In genomic region chr12:98144464-98144863, GRCm38 (mm10) we compare ENCODE assay signal across 26 mouse cellular contexts.
A peak's percentile ranks its signal among the peaks of the same experiment; 100 is the strongest.
DNase-seq lines count a peak whose midpoint lies in the region; ATAC-seq and TF ChIP-seq lines count a peak whose summit lies in the region.
"Had no signal": no experiment of that assay in that cellular context is flagged by ENCODE, and none has a peak within 500 bp of the region (broad histone marks: within the 10 kb centered on the region; RNA-seq: fewer than 3 reads in every experiment).

No protein-coding gene starts in this region.

- H3K4me2 ChIP-seq in forebrain, embryonic 13.5 days = no peak overlapping the region
- H3K4me2 ChIP-seq in forebrain, embryonic 12.5 days = no peak overlapping the region
- H3K4me2 ChIP-seq in forebrain, embryonic 15.5 days (replicated peaks) = no peak overlapping the region
- H3K4me2 ChIP-seq in forebrain, embryonic 11.5 days (ENCODE audit: low read depth, low read length, severe bottlenecking) = no peak overlapping the region
- H3K4me2 ChIP-seq in forebrain, embryonic 16.5 days (ENCODE audit: low read length) = no peak overlapping the region
- no peak overlapping the region for H3K4me2 ChIP-seq in hindbrain, postnatal 0 days (ENCODE audit: low read depth, low read length)
- H3K4me2 ChIP-seq: embryonic facial prominence, embryonic 13.5 days; embryonic facial prominence, embryonic 15.5 days had no signal

- TF ChIP-seq CTCF in brain, embryonic 14.5 days (IDR thresholded peaks at IDR 0.05; ENCODE audit: borderline replicate concordance, extremely low read depth, insufficient read depth, insufficient read length) = no peak
- no peak for TF ChIP-seq CTCF in hindbrain, postnatal 0 days (IDR thresholded peaks at IDR 0.05; ENCODE audit: low read depth)

- H3K27ac ChIP-seq in forebrain, embryonic 13.5 days = no peak overlapping the region
- H3K27ac ChIP-seq in forebrain, embryonic 12.5 days = no peak overlapping the region
- H3K27ac ChIP-seq in forebrain, embryonic 15.5 days (replicated peaks) = peak overlapping the region; percentile 23; the same call in 1 of the 2 replicates
- H3K27ac ChIP-seq in forebrain, embryonic 11.5 days (ENCODE audit: low read depth, low read length) = no peak overlapping the region
- no peak overlapping the region for H3K27ac ChIP-seq in forebrain, embryonic 16.5 days (ENCODE audit: low read length)
- no peak overlapping the region for H3K27ac ChIP-seq in hindbrain, postnatal 0 days
- H3K27ac ChIP-seq: embryonic facial prominence, embryonic 13.5 days; embryonic facial prominence, embryonic 15.5 days had no signal

- no peak for TF ChIP-seq POLR2A in brain, embryonic 14.5 days (IDR thresholded peaks at IDR 0.05; ENCODE audit: borderline replicate concordance, extremely low read depth, insufficient read depth, insufficient read length, poor library complexity, severe bottlenecking)

- H3K9ac ChIP-seq in forebrain, embryonic 13.5 days = no peak overlapping the region
- H3K9ac ChIP-seq in forebrain, embryonic 12.5 days = no peak overlapping the region
- no peak overlapping the region for H3K9ac ChIP-seq in forebrain, embryonic 15.5 days (replicated peaks)
- no peak overlapping the region for H3K9ac ChIP-seq in forebrain, embryonic 11.5 days (ENCODE audit: low read length)
- H3K9ac ChIP-seq in forebrain, embryonic 16.5 days (replicated peaks; ENCODE audit: low read depth, low read length) = no peak overlapping the region
- no peak overlapping the region for H3K9ac ChIP-seq in hindbrain, postnatal 0 days (replicated peaks; ENCODE audit: low read length)
- H3K9ac ChIP-seq: embryonic facial prominence, embryonic 13.5 days; embryonic facial prominence, embryonic 15.5 days had no signal

- DNase-seq in forebrain, embryonic 11.5 days (ENCODE audit: low spot score) = no peak
- peak; percentile 84 for DNase-seq in brain, embryonic 14.5 days (ENCODE audit: low read depth)
- DNase-seq in cerebellum, postnatal 4 days (ENCODE audit: low spot score in 2 of 2) = no peak
- DNase-seq in hindbrain, postnatal 0 days (ENCODE audit: low spot score) = no peak
- DNase-seq: adrenal gland, adult 8-10 months; adrenal gland, postnatal 14 days; adrenal gland, postnatal 36 days; B cell, adult 2 months; cerebellum, adult 11-12 months; cerebellum, adult 2 months; cerebellum, adult 9-10 months; cerebellum, postnatal 10 days; cerebellum, postnatal 25 days; embryo, embryonic 11 days had no signal

- H3K36me3 ChIP-seq in forebrain, embryonic 13.5 days (ENCODE audit: poor library complexity, severe bottlenecking) = no peaks in the 10 kb centered on the region
- H3K36me3 ChIP-seq in forebrain, embryonic 12.5 days (replicated peaks) = no peaks in the 10 kb centered on the region
- no peaks in the 10 kb centered on the region for H3K36me3 ChIP-seq in forebrain, embryonic 15.5 days
- no peaks in the 10 kb centered on the region for H3K36me3 ChIP-seq in forebrain, embryonic 11.5 days (ENCODE audit: control insufficient read depth, insufficient read depth, low read length)
- H3K36me3 ChIP-seq in forebrain, embryonic 16.5 days (ENCODE audit: control insufficient read depth, insufficient read depth) = no peaks in the 10 kb centered on the region
- no peaks in the 10 kb centered on the region for H3K36me3 ChIP-seq in hindbrain, postnatal 0 days (ENCODE audit: insufficient read depth, low read length)
- H3K36me3 ChIP-seq: embryonic facial prominence, embryonic 13.5 days; embryonic facial prominence, embryonic 15.5 days; G1E had no signal

- no peaks in the 10 kb centered on the region for H3K9me3 ChIP-seq in forebrain, embryonic 13.5 days (replicated peaks)
- H3K9me3 ChIP-seq in forebrain, embryonic 12.5 days = no peaks in the 10 kb centered on the region
- H3K9me3 ChIP-seq in forebrain, embryonic 15.5 days = no peaks in the 10 kb centered on the region
- H3K9me3 ChIP-seq in forebrain, embryonic 11.5 days (ENCODE audit: control insufficient read depth, low read length) = no peaks in the 10 kb centered on the region
- no peaks in the 10 kb centered on the region for H3K9me3 ChIP-seq in forebrain, embryonic 16.5 days (ENCODE audit: control insufficient read depth, low read length)
- no peaks in the 10 kb centered on the region for H3K9me3 ChIP-seq in hindbrain, postnatal 0 days (ENCODE audit: low read length)
- H3K9me3 ChIP-seq: embryonic facial prominence, embryonic 13.5 days; embryonic facial prominence, embryonic 15.5 days; G1E had no signal

- no peaks in the 10 kb centered on the region for H3K27me3 ChIP-seq in forebrain, embryonic 13.5 days
- no peaks in the 10 kb centered on the region for H3K27me3 ChIP-seq in forebrain, embryonic 12.5 days
- H3K27me3 ChIP-seq in forebrain, embryonic 15.5 days = no peaks in the 10 kb centered on the region
- H3K27me3 ChIP-seq in forebrain, embryonic 11.5 days (ENCODE audit: control insufficient read depth, insufficient read depth, low read length) = no peaks in the 10 kb centered on the region
- no peaks in the 10 kb centered on the region for H3K27me3 ChIP-seq in forebrain, embryonic 16.5 days (replicated peaks; ENCODE audit: control insufficient read depth, insufficient read depth, low read length)
- H3K27me3 ChIP-seq in hindbrain, postnatal 0 days (ENCODE audit: insufficient read depth, low read length) = no peaks in the 10 kb centered on the region
- H3K27me3 ChIP-seq: CH12.LX; embryonic facial prominence, embryonic 13.5 days; embryonic facial prominence, embryonic 15.5 days; Patski had no signal

- ATAC-seq in forebrain, embryonic 13.5 days = peak; percentile 72
- no peak for ATAC-seq in forebrain, embryonic 12.5 days (ENCODE audit: low FRiP score)
- peak; percentile 82 for ATAC-seq in forebrain, embryonic 15.5 days (replicated peaks)
- ATAC-seq in forebrain, embryonic 11.5 days (replicated peaks; ENCODE audit: low FRiP score) = no peak
- peak; percentile 84 for ATAC-seq in forebrain, embryonic 16.5 days
- ATAC-seq in hindbrain, postnatal 0 days = no peak
- ATAC-seq: activated CD4-positive, CD25-positive, alpha-beta regulatory T cell, adult 4 months; CD4-positive, CD25-positive, alpha-beta regulatory T cell, adult 4 months; Patski had no signal

- WGBS in forebrain, embryonic 13.5 days = 38% methylated on average over 4 of the region's 4 CpGs
- 53% methylated on average over 4 of the region's 4 CpGs for WGBS in forebrain, embryonic 12.5 days
- WGBS in forebrain, embryonic 15.5 days = 24% methylated on average over 4 of the region's 4 CpGs
- 69% methylated on average over 4 of the region's 4 CpGs for WGBS in forebrain, embryonic 11.5 days
- WGBS in forebrain, embryonic 16.5 days = 23% methylated on average over 4 of the region's 4 CpGs
- WGBS in hindbrain, postnatal 0 days = 39% methylated on average over 4 of the region's 4 CpGs

- H3K4me3 ChIP-seq in forebrain, embryonic 13.5 days = no peak overlapping the region
- H3K4me3 ChIP-seq in forebrain, embryonic 12.5 days (replicated peaks) = no peak overlapping the region
- H3K4me3 ChIP-seq in forebrain, embryonic 15.5 days = no peak overlapping the region
- no peak overlapping the region for H3K4me3 ChIP-seq in forebrain, embryonic 11.5 days (ENCODE audit: low read depth, low read length)
- H3K4me3 ChIP-seq in forebrain, embryonic 16.5 days (replicated peaks; ENCODE audit: low read length) = no peak overlapping the region
- no peak overlapping the region for H3K4me3 ChIP-seq in hindbrain, postnatal 0 days (ENCODE audit: low read length)
- H3K4me3 ChIP-seq: embryonic facial prominence, embryonic 13.5 days; embryonic facial prominence, embryonic 15.5 days; erythroblast, embryonic 14.5 days had no signal

- H3K4me1 ChIP-seq in forebrain, embryonic 13.5 days = no peaks in the 10 kb centered on the region
- H3K4me1 ChIP-seq in forebrain, embryonic 12.5 days = no peaks in the 10 kb centered on the region
- peaks cover 11% of the 10 kb centered on the region for H3K4me1 ChIP-seq in forebrain, embryonic 15.5 days
- no peaks in the 10 kb centered on the region for H3K4me1 ChIP-seq in forebrain, embryonic 11.5 days (replicated peaks; ENCODE audit: control insufficient read depth, insufficient read depth, low read length)
- H3K4me1 ChIP-seq in forebrain, embryonic 16.5 days (replicated peaks; ENCODE audit: control insufficient read depth, insufficient read depth, low read length) = peaks cover 9% of the 10 kb centered on the region
- H3K4me1 ChIP-seq in hindbrain, postnatal 0 days (ENCODE audit: insufficient read depth, low read length) = no peaks in the 10 kb centered on the region
- H3K4me1 ChIP-seq: embryonic facial prominence, embryonic 13.5 days; embryonic facial prominence, embryonic 15.5 days had no signal

Comparison
In these comparisons a context has a peak if more than half of its experiments do, and no peak if none do; other contexts are left out.
1. ATAC-seq: peak in forebrain, embryonic 13.5 days (single experiment), forebrain, embryonic 15.5 days (single experiment) and forebrain, embryonic 16.5 days (single experiment); none in forebrain, embryonic 12.5 days (single experiment), forebrain, embryonic 11.5 days (single experiment) and hindbrain, postnatal 0 days (single experiment).